Mouse (Mus musculus) forelimb bud, embryonic 11.5 days (tissue): ENCODE measurements around the gene Nrde2.
A peak's percentile ranks its signal among the peaks of the same experiment; 100 is the strongest.

ENCODE experiments used
- DNase-seq: peaks from one replicate; pipeline ENCODE4 v3.0.0-alpha.2; 2012; ENCODE audit warnings: low read depth, low spot score

Gene Nrde2

GRCm38 (mm10) chr12:100180802-100181201 lies 21.3 kb upstream of the Nrde2 start:
- DNase-seq, result no peak

- no peak for DNase-seq
Observed at GRCm38 (mm10) chr12:100178898-100179440, 19.5 kb upstream of the Nrde2 start.

- peak; percentile 76 for DNase-seq
Observed at GRCm38 (mm10) chr12:100176469-100177056, 17.1 kb upstream of the Nrde2 start.

- DNase-seq, result no peak
Observed at GRCm38 (mm10) chr12:100172481-100172880, 13.0 kb upstream of the Nrde2 start.

- DNase-seq, result peak; percentile 67
Observed at GRCm38 (mm10) chr12:100167931-100168871, 8.7 kb upstream of the Nrde2 start.

- DNase-seq, result no peak
Observed at GRCm38 (mm10) chr12:100167502-100167901, 8.0 kb upstream of the Nrde2 start.

- DNase-seq, result no peak
Observed at GRCm38 (mm10) chr12:100166939-100167338, 7.5 kb upstream of the Nrde2 start.

- DNase-seq, result peak; percentile 53
Observed at GRCm38 (mm10) chr12:100166177-100166576, 6.7 kb upstream of the Nrde2 start.

GRCm38 (mm10) chr12:100164991-100165500 lies 5.6 kb upstream of the Nrde2 start:
- DNase-seq, result no peak

GRCm38 (mm10) chr12:100152466-100152865 lies 7.0 kb downstream of the Nrde2 start:
- DNase-seq, result no peak

- no peak for DNase-seq
Observed at GRCm38 (mm10) chr12:100144269-100144668, 15.2 kb downstream of the Nrde2 start.

GRCm38 (mm10) chr12:100143737-100144136 lies 15.7 kb downstream of the Nrde2 start:
- DNase-seq, result no peak

- DNase-seq, result no peak
Observed at GRCm38 (mm10) chr12:100142848-100143523, 16.5 kb downstream of the Nrde2 start.

- DNase-seq, result no peak
Observed at GRCm38 (mm10) chr12:100135117-100135516, 24.3 kb downstream of the Nrde2 start.

- DNase-seq, result no peak
Observed at GRCm38 (mm10) chr12:100134395-100134936, 25.0 kb downstream of the Nrde2 start.

GRCm38 (mm10) chr12:100131655-100132054 lies 27.8 kb downstream of the Nrde2 start:
- peak; percentile 67 for DNase-seq

- DNase-seq, result no peak
Observed at GRCm38 (mm10) chr12:100131167-100131566, 28.3 kb downstream of the Nrde2 start.

- no peak for DNase-seq
Observed at GRCm38 (mm10) chr12:100128961-100129360, 30.5 kb downstream of the Nrde2 start.

- DNase-seq, result no peak
Observed at GRCm38 (mm10) chr12:100128522-100128921, 30.9 kb downstream of the Nrde2 start.

GRCm38 (mm10) chr12:100127866-100128480 lies 31.5 kb downstream of the Nrde2 start:
- DNase-seq, result peak; percentile 46
